Mouse (Mus musculus): ENCODE results near the gene Zfp523.
A peak's percentile ranks its signal among the peaks of the same experiment; 100 is the strongest.

Zfp523 gene

DNA sequence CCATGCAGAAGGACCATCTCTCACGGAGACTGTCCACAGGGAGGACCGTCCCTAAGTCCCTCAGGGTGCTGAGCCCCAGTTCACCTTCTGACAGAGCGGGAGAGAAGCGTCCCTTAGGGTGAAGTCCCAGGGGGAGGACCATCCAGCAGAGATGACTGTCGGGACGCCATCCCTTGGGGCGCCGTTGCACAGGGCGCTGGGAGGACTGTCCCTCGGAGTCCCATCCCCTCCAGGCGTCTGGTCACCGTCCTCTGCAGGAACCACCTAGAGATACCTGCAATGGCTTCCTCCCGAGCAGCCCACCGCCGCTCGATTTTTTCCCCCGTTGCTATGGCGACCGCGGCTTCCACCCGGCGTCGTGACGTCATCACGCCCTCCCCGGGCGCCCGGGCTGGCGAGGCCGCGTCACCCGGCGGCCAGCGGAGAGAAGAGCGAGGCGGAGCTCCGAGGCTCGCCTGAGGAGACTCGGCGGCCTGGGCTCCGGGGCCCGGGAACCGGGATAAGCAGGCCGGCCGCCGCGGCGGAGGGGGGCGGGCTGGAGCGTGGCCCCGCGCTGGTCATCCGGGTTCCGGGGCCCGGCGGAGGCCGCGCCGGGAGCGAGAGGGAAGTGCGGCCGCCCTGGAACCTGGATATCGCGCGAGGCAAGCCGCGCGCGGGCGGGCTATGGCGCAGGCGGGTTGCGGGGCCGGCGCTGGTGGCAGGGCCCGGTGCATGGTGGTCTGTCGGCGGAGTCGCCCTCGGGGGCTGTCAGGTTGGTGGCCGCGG is at the start of gene Zfp523:
TSS of gene Zfp523 (plus strand) at position 355 of the 765 bp plus-strand sequence.
- DNase-seq (ENCODE audit: low spot score), result peak; percentile 74

- no peak for DNase-seq (ENCODE audit: low spot score)
These were observed 47.1 kb upstream of the Zfp523 start for GRCm38 (mm10) chr17:28129796-28130195.

GRCm38 (mm10) chr17:28130391-28131125 is 46.4 kb upstream of the Zfp523 start:
- DNase-seq (ENCODE audit: low spot score), result no peak

DNA sequence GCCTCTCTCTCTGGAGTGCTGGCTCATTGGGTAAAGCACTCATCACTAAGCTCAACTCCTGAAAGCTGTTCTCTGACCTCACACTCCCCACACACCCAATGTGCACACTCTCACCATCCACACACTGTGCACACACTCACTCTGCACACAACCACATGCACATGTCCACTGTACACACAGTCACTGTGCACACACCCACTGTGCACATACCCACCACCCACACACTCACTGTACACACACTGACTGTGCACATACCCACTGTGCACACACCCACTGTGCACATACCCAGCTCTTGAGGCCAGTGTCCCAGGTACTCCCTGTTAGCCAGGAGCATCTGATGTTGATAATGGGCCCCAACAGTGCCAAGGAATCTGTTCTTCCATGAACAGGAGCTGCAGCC is 45.8 kb upstream of the Zfp523 start:
- no peak for DNase-seq (ENCODE audit: low spot score)

DNA sequence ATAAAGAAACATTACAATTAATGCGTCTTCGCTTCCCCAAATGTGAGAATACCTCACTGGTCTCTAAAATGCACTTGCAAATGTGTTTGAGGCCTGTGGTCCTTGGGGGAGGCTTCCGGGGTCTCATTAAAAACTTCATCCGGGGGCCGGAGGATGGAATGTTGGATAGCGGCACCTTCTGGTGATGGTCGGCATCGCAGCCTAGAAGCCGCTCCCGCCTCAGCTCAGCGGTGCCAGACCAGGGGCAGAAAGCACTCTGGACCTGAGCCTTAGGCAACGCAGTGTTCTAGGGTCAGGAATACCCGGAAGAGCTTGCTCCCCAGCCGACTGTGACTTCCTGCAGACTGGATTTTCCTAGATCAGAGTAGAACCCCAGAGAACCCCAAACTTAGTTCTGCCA is 43.7 kb upstream of the Zfp523 start:
- peak; percentile 11 for DNase-seq (ENCODE audit: low spot score)

DNA sequence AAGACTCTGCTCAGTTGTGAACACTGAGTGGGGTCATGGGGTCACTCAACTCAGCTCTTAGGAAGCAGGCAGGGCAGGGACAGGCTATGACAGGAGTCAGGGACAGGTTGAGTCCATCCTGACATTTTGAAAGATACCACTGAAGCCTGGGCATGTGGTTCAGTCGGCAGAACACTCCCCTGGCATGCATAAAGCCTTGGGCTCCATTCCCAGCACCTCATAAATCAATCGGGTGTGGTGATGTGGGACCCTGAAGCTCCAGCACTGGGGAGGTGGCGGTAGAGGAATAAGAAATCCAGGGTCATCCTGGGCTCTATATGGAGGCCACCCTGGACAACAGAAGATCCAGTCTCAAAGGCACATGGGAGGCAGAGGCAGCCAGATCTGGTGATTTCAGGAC is 41.4 kb upstream of the Zfp523 start:
- no peak for DNase-seq (ENCODE audit: low spot score)

- DNase-seq (ENCODE audit: low spot score), result no peak
These were observed 40.7 kb upstream of the Zfp523 start for GRCm38 (mm10) chr17:28136266-28136665.

GRCm38 (mm10) chr17:28138013-28138412 is 38.9 kb upstream of the Zfp523 start:
- no peak for DNase-seq (ENCODE audit: low spot score)

DNA sequence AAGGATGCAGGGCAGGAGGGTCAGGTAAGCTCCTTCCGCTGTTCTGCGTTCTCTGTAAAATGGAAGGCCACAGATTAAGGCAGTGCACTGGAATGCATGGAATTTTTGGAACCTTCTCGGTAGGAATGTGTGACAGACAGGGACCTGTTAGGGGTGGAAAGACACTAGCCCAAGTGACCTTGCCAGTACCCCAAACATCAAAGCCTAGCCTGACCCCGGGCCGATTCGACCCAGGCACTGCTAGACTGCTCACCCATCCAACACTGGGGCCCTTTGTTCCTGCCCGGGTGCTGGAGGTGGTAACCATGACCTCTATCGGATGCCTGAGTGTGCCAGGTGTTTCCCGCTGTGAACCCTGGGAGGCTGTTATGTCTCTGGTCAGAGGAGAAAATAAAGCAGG is 38.2 kb upstream of the Zfp523 start:
- DNase-seq (ENCODE audit: low spot score), result no peak

GRCm38 (mm10) chr17:28140431-28141204 is 36.3 kb upstream of the Zfp523 start:
- DNase-seq (ENCODE audit: low spot score), result no peak

GRCm38 (mm10) chr17:28141205-28141650 is 35.7 kb upstream of the Zfp523 start:
- DNase-seq (ENCODE audit: low spot score), result no peak

DNA sequence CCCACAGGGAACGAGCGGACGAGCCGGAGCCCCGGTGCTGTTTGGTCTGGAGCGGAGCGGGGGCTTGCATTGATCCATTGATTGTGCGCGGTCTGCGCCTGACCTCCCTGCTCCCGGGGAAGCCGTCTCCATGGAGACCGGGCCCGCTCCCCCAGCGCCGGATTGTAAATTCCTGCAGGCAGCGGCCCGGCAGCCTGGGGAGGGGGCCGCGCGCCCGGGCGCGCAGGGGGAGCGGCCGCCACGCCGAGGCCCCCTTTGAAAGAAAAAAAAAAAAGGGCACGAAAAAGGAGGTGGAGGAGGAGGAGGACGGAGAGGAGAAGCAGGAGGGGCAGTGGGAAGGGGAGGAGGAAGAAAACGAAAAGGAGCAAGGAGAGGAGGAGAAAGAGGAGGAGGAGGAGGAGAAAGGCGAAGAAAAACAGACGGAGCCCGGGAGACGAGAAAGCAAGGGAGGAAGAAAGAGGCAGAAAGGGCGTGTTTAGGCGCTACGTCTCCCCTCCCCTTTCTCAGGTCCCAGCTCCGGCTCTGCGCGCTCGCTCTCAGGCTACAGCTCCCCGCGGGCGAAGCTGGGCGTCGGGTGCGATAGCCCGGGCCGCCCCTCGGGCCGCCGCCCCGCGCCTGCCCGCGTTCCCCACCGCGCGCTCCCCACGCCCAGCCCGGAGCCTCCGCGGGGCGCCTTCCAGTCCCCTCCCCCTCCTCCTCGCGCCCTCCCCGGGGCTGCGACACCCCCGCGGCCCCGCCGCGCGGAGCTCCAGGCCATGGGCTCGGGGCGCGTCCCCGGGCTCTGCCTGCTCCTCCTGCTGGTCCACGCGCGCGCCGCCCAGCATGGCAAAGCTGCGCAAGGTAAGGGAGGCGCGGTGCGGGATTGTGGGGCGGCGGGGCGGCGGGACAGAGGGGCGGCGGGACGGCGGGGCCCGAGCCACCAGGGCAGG is 34.9 kb upstream of the Zfp523 start, which contains the start of gene Scube3:
TSS of gene Scube3 (plus strand) at position 371 of the 929 bp plus-strand sequence.
- DNase-seq (ENCODE audit: low spot score), result no peak

DNA sequence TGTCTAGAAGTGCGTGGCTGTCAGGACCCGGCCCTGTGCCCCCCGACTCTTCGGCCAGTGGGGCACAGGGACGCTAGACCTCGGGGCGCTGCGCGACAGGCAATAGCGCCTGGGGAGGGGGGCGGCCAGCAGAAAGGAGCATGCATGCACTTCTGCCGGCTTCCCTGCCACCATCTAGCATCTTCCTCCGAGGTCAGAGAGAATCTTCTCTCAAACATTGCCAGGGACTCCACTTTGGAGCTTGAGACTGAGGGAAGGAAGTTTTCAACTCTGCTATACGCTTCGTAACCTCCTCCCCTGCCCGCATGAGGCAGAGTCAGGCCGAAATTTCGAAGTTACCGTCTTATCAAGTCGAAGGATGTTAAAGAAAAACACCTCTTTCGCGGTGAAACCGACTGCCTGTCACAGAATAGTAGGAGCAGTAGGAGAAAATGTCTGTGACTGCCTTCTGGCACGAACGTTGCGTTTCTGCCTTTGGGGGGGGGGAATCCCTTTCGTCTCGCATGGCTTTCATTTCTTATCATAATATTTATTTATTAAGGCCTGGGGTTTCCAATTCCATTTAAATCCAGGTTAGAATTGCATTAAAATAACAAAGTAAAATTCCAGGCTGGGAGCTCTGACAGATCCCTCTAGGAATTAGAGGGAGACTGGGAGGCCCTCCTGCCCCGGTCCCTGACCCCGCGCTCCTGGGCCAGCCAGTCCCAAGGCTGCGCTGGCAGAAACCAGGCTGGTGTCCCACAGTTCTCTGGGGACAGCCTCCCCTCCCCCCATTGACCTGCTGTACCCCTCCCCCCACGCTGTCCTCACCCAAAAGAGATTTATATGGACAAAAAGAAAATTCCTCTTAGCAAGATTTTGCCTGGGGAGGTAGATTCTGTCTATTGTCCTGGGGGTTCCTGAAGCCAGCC is 34.0 kb upstream of the Zfp523 start:
- no peak for DNase-seq (ENCODE audit: low spot score)

DNA sequence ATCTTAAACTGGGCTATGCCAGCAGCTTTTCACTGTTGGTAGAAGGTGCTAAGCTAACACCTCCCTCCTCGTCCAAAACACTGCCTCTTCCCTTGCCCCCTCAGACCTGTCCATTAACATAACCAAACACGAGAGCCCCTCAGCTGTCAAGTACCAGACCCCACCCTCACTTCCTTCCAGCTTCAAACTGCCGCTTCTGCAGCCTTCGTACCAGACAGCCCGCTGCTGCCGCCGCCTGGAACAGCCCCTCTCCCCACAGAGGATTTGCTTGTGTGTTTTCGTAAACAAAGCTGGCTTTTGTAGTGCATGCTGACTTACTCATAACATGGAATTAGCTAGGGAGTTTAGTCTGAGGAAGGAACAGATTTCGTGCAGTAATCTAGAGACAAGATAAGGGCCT is 33.2 kb upstream of the Zfp523 start:
- DNase-seq (ENCODE audit: low spot score), result no peak

DNA sequence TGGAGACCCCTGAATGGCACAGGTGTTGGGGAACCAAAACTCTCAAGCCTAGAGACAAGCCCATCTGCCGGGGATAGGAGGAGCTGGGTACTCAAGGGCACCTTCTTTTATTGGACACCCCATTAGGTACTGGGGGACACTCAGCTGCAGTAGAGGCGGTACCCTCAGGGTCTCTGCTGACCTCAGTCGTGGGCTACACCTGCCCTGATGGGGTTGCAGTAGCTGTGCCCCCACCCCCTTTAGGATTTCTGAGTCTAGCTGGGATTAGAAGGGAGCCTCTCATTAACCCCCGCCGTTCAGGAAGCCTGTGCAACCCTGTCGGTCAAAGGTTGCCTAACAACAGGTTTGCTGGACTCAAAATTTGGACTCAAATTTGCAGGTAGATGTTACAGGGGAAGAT is 32.7 kb upstream of the Zfp523 start:
- DNase-seq (ENCODE audit: low spot score), result no peak

DNA sequence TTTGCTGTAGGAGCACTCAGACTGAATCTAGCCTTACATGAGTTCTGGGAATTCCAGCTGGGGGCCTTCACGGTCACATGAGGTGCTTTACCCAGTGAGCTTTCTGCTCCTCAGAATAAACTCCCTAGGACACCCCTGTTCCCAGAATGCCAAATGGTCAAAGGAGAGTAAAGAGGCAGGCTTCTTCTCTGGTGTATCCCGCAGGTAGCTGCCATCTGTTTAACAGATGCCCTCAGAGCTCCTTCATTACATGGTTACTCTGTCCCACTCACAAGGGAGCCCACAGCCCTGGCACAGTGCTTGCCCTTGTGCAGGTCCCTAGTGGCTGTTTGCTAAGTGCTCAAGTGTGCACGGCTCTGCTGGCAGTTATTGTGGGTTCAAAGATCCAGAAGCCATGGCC is 28.6 kb upstream of the Zfp523 start:
- no peak for DNase-seq (ENCODE audit: low spot score)

DNA sequence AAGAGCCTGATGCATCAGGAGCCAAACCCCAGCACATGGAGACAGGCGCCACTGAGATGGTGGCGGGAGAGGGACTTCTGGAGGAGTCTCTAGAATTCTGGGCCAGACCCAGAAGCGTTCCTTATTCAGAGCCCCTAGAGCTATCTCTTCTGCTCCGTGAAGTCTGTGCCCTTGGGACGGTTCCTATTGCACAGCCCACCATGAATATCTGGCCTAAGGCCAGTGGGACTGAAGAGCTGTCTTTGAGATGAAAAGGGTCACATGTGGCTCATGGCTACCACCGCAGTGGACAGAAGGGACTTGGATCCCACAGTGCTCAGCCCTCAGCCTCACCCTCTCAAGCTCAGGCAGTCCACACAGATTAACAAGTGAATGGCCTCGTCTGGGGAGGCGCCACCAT is 27.2 kb upstream of the Zfp523 start:
- no peak for DNase-seq (ENCODE audit: low spot score)

DNA sequence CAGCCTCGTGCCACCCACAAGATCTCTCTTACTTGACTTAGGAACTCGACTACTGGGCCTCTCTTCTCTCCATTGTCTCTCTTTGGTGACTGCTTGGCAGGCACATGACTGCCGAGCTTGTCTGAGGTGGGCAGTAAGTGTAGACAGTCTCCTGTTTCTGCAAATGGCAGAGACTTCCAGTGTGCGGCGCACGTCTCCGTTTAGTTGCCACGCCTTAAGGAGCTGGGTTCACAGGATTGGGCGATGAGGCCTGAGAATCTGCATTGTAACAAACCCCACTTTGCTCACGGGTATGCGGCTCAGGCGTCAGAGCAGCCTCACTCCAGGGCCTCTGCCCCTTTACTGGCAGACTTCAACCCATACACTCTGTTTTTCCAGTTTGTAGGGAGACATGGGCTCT is 26.5 kb upstream of the Zfp523 start:
- no peak for DNase-seq (ENCODE audit: low spot score)

GRCm38 (mm10) chr17:28153095-28153494 is 23.8 kb upstream of the Zfp523 start:
- DNase-seq (ENCODE audit: low spot score), result no peak

GRCm38 (mm10) chr17:28154970-28155369 is 22.0 kb upstream of the Zfp523 start:
- DNase-seq (ENCODE audit: low spot score), result no peak
